Mouse (Mus musculus) left cerebral cortex, adult 18-20 months (tissue): ENCODE measurements at regions not wholly inside any gene's neighbourhood (a gene's known extent, or its start where the extent isn't known, plus 50 kb on each side); places are given as distances from the start of the nearest gene placed in this dataset.
A peak's percentile ranks its signal among the peaks of the same experiment; 100 is the strongest.

Experiments used
- DNase-seq, 2 experiments: peaks; one replicate each; pipeline ENCODE4 v3.0.0; 2021 to 2022; ENCODE audit warnings: low spot score in 2 of 2, mixed read lengths in 1 of 2

- peak; percentile 61 to 74 for DNase-seq
These were observed 60.0 kb downstream of the Ubiad1 start for GRCm38 (mm10) chr4:148384251-148385230.

DNA sequence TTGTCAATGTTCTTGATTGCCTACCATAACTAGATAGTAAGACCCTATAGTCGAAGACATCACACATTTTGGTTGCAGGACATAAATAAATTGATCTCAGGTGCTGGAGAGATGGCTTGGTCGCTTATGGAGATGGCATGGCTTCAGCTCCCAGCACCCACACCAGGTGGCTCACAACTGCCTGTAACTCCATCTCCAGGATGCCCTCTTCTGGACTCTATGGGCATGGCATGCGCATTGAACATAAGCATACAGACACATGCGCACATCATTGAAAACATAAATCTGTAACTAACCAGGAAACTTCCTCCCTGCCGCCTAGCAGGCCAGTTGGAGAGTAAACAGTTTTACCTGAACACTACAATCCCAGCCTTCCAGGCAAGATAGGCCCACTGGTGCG lies 64.0 kb downstream of the Ubiad1 start:
- no peak for DNase-seq

GRCm38 (mm10) chr4:148378491-148378890 lies 66.1 kb downstream of the Ubiad1 start:
- no peak for DNase-seq

DNA sequence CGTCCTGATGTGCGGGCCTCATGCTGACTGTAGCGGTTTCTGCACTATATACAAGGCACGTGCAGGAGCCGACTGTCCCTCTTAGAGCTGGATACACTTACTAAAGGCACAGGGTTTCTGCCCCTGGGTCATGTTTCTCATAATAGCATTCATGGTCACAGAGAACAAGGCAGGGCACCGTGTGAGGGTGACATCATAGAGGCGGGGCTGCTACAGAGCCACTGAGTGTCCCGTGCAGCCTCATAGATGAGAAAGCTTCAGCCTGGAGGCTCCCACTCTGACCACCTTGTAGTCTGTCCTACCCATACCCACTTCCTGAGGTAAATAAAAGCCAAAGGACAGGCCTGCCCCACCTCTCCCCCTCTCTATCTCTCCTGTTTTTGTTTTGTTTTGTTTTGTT lies 67.2 kb downstream of the Ubiad1 start:
- no peak for DNase-seq

GRCm38 (mm10) chr4:148376439-148376838 lies 68.1 kb downstream of the Ubiad1 start:
- no peak for DNase-seq

DNA sequence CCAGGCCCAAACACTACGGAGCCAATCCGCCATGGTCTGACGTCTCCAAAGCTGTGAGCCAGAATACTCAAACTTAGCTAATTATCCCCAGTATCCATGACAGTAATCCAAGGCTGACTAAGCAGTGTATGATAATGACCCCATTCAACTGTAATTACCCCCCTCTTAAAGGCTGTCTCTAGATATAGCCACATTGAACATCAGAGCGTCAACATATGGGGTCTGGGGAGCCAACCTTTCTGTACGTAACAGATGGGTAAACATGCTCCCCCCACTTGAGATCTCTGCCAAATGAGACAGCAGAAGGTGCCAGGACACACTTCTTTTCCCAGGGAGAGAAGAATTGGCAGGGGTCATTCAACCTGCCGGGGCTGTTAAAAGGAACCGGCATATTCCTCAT lies 73.1 kb downstream of the Ubiad1 start:
- DNase-seq = no peak

DNA sequence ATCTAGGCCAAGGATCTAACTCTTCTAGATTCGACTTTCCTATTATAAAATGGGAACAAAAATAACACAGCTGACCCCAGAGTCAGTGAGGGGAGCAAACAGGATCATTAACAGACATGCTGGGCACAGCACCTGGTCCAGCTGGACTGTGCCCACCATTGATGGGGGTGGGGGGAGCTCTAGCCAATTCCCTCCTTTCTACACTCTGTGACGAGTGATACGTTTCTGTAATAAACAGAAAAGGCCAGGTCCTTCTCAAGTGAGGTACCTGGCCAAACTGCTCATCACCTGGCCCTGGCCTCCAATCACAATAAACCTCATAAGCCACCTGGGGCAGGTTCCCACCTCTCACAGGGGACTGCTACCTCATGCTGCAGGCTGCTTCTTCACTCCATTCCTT lies 76.9 kb downstream of the Ubiad1 start:
- DNase-seq = no peak

DNA sequence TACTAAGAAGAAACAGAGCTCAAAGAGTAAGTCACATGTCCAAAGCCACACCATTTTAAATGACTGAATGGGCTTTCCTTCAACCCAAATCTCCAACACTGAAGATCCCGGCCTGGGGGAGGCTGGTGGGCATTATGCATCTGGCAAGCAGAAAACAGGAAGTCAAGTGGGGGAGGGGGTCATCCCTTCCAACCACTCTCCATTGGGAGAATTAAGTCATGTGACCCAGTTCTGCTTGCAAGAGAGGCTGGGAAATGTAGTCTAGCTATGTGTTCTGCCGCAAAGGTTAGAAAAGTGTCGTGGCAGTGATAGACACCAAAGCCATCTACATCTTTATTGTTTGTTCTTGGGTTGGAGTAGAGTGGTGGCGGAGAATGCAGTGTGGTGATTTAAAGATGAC lies 78.0 kb upstream of the Disp3 start:
- no peak for DNase-seq

- DNase-seq = no peak
These were observed 75.8 kb upstream of the Disp3 start for GRCm38 (mm10) chr4:148363366-148364121.

DNA sequence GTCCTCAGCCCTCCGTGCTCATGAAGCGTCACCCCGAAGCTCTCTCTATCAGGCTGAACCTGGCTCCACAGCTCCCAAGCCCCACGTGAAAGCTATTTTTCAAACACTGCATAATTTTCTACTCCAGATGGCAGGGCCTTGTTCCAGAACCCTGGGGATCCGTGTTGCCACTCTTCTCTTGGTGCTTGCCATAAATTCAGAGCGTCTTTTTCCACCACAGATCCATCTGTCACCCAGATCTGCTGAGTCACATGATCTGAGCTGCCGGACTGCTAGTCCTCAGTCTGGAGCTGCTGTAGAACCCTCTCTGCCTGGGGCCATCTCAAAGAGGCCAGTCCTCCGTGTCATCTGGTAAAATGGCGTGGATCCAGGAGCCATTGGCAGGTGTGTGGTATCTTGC lies 73.2 kb upstream of the Disp3 start:
- peak; percentile 63 to 83 for DNase-seq

- DNase-seq = no peak
These were observed 70.6 kb upstream of the Disp3 start for GRCm38 (mm10) chr4:148358336-148358735.

DNA sequence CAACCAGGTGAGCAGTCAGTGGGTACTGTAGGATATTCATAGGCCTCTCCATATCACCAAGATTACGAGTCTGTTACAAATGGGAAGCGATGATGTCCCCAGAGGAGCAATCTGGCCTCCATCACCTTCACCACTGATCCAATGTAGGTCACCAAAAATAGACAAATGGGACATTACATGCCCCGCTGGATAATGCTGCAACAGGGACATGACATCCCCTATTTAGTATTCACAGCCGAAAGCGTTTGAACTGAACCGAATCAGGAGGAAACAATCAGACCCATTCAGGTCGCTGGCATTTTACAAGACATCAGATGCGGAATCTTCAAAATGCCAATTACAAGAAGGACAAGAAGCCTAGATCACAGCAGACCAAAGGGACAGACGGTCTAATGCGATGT lies 69.5 kb upstream of the Disp3 start:
- no peak for DNase-seq

- DNase-seq = peak in 1 of 2 experiments; percentile 37
These were observed 68.9 kb upstream of the Disp3 start for GRCm38 (mm10) chr4:148356654-148357053.

- no peak for DNase-seq
These were observed 66.2 kb upstream of the Disp3 start for GRCm38 (mm10) chr4:148353969-148354368.

GRCm38 (mm10) chr4:148352690-148353089 lies 64.9 kb upstream of the Disp3 start:
- DNase-seq = no peak

DNA sequence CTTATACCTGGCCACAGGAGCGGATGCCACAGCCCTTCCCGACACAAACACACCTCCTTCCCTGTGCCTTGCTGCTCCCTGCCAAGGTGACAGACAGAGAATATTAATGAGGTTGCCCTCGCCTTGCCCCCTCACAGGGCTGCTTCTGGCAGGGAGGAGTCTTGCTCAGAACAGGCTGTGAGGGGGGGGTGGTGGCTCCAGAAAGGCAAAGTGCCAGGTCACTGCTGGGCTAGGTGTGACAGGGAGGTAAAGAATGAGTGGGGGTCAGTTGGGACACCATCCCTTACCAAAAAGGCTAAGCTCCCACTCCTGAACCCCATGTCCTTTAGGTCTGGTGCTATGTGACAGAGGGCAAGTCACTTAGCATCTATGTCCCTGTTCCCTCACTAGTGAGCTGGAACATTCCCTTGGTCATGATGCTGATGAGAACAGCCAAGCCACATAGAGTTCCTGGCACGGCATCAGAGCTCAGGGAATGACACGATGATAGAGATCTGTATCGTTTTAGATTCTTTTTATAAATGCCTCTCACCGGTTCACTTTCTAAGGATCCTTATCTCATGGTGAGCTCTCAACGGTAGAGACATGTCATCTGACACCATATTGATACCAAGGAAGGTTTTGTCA lies 53.9 kb upstream of the Disp3 start:
- DNase-seq = no peak

- no peak for DNase-seq
These were observed 52.6 kb upstream of the Disp3 start for GRCm38 (mm10) chr4:148340342-148340741.

DNA sequence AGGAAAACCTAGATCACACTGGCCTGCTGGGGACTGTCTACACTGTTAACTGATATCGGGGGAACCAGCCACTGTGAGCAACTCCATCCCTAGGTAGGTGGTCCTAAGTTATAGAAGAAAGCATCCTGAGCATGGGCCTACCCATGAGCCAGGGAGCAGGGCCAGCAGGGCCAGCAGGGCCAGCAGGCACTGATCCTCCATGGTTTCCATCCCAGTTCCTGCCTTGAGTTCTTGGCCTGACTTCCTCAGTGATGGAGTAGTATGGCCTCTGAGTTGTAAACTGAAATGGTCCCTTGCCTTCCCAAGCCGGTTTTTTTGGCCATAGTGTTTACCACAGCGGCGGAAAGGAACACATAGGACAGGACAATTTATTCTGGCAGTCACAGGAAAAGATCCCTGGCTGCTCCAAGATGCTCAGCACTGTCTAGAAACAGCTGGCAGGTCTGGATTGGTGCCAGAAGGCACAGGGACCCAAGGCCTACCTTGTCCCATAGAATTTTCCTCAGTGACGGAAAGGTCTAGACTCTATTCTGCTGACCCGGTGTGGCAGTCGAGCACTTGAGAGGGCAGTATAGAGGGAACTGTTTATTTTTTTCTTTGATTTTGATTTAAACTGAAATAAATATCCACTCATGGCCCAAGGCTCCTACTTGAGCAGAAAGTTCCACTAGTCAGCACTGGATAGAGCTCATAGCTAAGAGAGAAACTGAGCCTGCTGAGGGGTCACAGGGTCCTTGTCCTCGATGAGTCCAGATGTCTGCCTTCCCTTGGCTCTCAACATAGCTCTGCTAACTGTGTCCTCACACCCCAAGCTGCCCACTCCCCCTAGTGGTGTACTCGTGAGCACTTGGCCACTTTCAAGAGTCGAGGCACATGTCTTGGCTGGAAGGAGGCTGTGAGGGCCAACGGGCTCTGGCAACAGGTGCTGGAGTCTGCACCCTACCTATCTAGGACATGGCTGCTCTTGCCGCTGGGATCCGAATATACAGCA lies 50.4 kb upstream of the Disp3 start:
- peak in 1 of 2 experiments; percentile 35 for DNase-seq
